Mouse (Mus musculus) v-Abl transformed pro-B cells (cell line): ENCODE measurements around the gene Phospho2.

ENCODE experiments used
- in situ Hi-C, 2 experiments: fragments of 400-800 bp; cut with MboI; formaldehyde crosslinking; loops; one replicate each; pipeline ENCODE4 v1.15.1; 2025; ENCODE audit not compliant: unreplicated experiment in 2 of 2

Phospho2 gene

GRCm38 (mm10) chr2:69822361-69823128, 33.1 kb downstream of the Phospho2 start:
- in situ Hi-C loops: no loop called here

DNA sequence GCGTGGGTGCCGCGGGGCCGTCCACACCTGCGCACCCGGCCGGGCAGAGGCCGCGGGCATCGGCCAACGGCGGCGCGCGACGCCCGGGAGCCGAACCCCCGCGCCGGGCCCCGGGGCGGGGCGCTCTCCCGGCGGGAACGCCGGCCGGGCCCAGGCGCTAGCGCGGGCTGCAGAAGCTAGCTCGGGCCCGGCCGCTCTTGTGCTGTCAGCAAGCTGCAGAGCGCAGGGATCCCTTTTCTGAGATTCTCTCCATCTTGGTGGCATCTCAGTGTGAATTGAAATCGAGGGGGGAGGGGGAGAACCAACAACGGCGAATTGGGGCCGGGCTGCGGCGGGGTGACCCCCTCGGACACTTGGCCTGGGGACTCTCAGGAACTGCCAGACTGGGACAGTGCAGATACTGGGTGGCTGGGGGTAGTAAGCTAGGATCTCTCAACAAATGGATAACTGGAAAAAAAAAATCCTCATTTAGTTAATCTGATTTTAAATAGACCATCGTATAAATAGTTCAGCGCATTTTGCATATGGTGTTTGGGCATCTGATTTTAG, 33.8 kb downstream of the Phospho2 start:
- in situ Hi-C loops: no loop called here

DNA sequence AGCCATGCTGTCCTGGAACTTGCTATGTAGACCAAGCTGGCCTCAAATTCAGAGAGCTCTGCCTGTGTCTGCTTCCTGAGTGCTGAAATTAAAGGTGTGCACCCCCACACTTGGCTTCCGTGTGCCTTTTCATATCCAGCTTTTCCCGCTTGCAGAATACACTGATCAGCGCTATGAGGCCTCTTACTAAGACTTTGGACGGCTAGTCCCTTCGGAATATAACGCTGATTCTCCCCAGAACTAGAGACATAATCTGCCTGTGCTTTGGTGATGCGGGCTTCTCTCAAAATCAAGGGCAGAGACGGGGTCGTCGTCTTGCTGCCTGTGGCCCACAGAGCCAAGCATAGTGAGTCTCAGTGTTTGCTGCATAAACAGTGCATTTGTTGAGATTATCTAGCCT, 36.5 kb downstream of the Phospho2 start:
- in situ Hi-C loops: loop anchor here in 1 of 2 experiments (25.0 kb wide), 2 partner anchors 386 to 736 kb away; partner anchors contain the start of gene Gad1

- in situ Hi-C loops: loop anchor here in 1 of 2 experiments (25.0 kb wide), 2 partner anchors 386 to 736 kb away; partner anchors contain the start of gene Gad1
Observed at GRCm38 (mm10) chr2:69826380-69826779, 37.0 kb downstream of the Phospho2 start.

GRCm38 (mm10) chr2:69828031-69828430, 38.6 kb downstream of the Phospho2 start:
- in situ Hi-C loops: loop anchor here in 1 of 2 experiments (25.0 kb wide), 2 partner anchors 384 to 734 kb away; partner anchors contain the start of gene Gad1

- in situ Hi-C loops: loop anchor here in 1 of 2 experiments (25.0 kb wide), 2 partner anchors 383 to 733 kb away; partner anchors contain the start of gene Gad1
Observed at GRCm38 (mm10) chr2:69829680-69830079, 40.3 kb downstream of the Phospho2 start.

DNA sequence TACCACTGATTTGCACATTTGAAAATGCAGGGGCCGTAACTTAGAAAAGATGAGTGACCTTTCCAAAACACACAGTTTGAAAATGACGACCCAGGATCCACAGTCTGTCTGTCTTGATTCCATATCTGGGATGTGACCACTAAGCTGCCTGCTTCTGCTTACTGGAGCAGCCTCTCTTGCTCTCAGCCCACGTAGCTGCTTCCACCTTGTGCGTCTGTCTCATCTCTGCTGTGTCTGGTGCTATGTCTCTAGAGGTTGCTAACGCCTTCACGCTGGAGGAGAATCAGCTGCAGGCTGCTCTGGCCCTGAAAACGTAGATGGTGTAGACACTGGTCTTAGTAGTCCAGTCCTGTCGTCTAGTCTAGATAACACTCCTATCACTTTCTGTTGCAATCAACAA, 40.7 kb downstream of the Phospho2 start:
- in situ Hi-C loops: loop anchor here in 1 of 2 experiments (25.0 kb wide), 2 partner anchors 382 to 732 kb away; partner anchors contain the start of gene Gad1

GRCm38 (mm10) chr2:69837244-69837967, 48.0 kb downstream of the Phospho2 start:
- in situ Hi-C loops: loop anchor here in 1 of 2 experiments (25.0 kb wide), 2 partner anchors 375 to 725 kb away; partner anchors contain the start of gene Gad1

- in situ Hi-C loops: loop anchor here in 1 of 2 experiments (25.0 kb wide), 2 partner anchors 374 to 724 kb away; partner anchors contain the start of gene Gad1
Observed at GRCm38 (mm10) chr2:69837996-69838395, 48.6 kb downstream of the Phospho2 start.

- in situ Hi-C loops: loop anchor here in 1 of 2 experiments (25.0 kb wide), 2 partner anchors 374 to 724 kb away; partner anchors contain the start of gene Gad1
Observed at GRCm38 (mm10) chr2:69838707-69839106, 49.3 kb downstream of the Phospho2 start.

- in situ Hi-C loops: loop anchor here in 1 of 2 experiments (25.0 kb wide), 2 partner anchors 372 to 722 kb away; partner anchors contain the start of gene Gad1
Observed at GRCm38 (mm10) chr2:69840261-69840660, 50.8 kb downstream of the Phospho2 start.

- in situ Hi-C loops: loop anchor here in 1 of 2 experiments (25.0 kb wide), 2 partner anchors 363 to 713 kb away; partner anchors contain the start of gene Gad1
Observed at GRCm38 (mm10) chr2:69849215-69849614, 59.8 kb downstream of the Phospho2 start.
